Mouse (Mus musculus) myocyte (in vitro differentiated cells): ENCODE data around the gene Mucl3.

Experiments used
- E2F4 ChIP-seq: IDR thresholded peaks from one replicate; pipeline ENCODE4 v1.6.1; 2011; ENCODE audit warnings: mild to moderate bottlenecking, control low read depth, moderate library complexity; ENCODE audit not compliant: insufficient read depth
- MAX ChIP-seq: IDR thresholded peaks from one replicate; pipeline ENCODE4 v1.6.1; 2011; ENCODE audit warnings: low read depth, mild to moderate bottlenecking, control low read depth
- MYOG ChIP-seq, 3 experiments: IDR thresholded peaks; one replicate each; pipeline ENCODE4 v1.6.1; 2011; ENCODE audit warnings: control low read depth in 2 of 3, low read depth in 2 of 3, mild to moderate bottlenecking in 2 of 3; ENCODE audit not compliant: insufficient read length in 2 of 3, control insufficient read depth in 1 of 3, insufficient read depth in 1 of 3
- POLR2A ChIP-seq: IDR thresholded peaks from one replicate; pipeline ENCODE4 v1.6.1; 2011; ENCODE audit warnings: low read depth, mild to moderate bottlenecking, control low read depth, moderate library complexity; ENCODE audit not compliant: insufficient read length
- POLR2AphosphoS2 ChIP-seq: IDR thresholded peaks from one replicate; pipeline ENCODE4 v1.6.1; 2011; ENCODE audit warnings: low read depth, control low read depth; ENCODE audit not compliant: insufficient read length
- REST ChIP-seq: IDR thresholded peaks from one replicate; pipeline ENCODE4 v1.6.1; 2011; ENCODE audit warnings: mild to moderate bottlenecking, control low read depth, moderate library complexity; ENCODE audit not compliant: insufficient read depth, insufficient read length
- TCF12 ChIP-seq: IDR thresholded peaks from one replicate; pipeline ENCODE4 v1.6.1; 2011; ENCODE audit warnings: mild to moderate bottlenecking, control low read depth; ENCODE audit not compliant: poor library complexity, insufficient read depth, severe bottlenecking
- USF1 ChIP-seq: IDR thresholded peaks from one replicate; pipeline ENCODE4 v1.6.1; 2011; ENCODE audit warnings: low read depth, mild to moderate bottlenecking, control low read depth, moderate library complexity

GRCm38 (mm10) chr17:35671846-35672245, 28.4 kb upstream of the Mucl3 start:
- TF ChIP-seq POLR2A (no peak), REST (no peak), TCF12 (no peak), MYOG (IDR thresholded peaks at IDR 0.05; ENCODE audit: control insufficient read depth in 1 of 3, insufficient read depth in 1 of 3, insufficient read length in 2 of 3, low read depth in 2 of 3) (no peak), POLR2AphosphoS2 (no peak), USF1 (no peak), E2F4 (no peak), MAX (no peak)
